Mouse (Mus musculus) heart, embryonic 11.5 days (tissue): ENCODE data around the gene Tulp1. TPM values are rescaled to one million over a fixed set of nuclear protein-coding genes. Genes with fewer than 3 reads are reported as not detected.

Source experiments
- ATAC-seq: fragments of 200-750 bp; cut with Nextera tagmentation; replicated peaks from 2 replicates; pipeline ENCODE4 v1.8.0; 2017; ENCODE audit warnings: moderate library complexity; ENCODE audit not compliant: insufficient number of reproducible peaks, low FRiP score, low TSS enrichment
- H3K27ac ChIP-seq: fragments of 300-500 bp; sonication (generic); 2 replicates; pipeline ENCODE4 v1.5.1; 2014; ENCODE audit warnings: mild to moderate bottlenecking, low read depth, low read length
- H3K27me3 ChIP-seq: fragments of 300-500 bp; sonication (generic); 2 replicates; pipeline ENCODE4 v1.6.1; 2014; ENCODE audit warnings: mild to moderate bottlenecking, low read length, mixed read lengths; ENCODE audit not compliant: control insufficient read depth, insufficient read depth
- H3K36me3 ChIP-seq: fragments of 300-500 bp; sonication (generic); 2 replicates; pipeline ENCODE4 v1.6.1; 2014; ENCODE audit warnings: mild to moderate bottlenecking, low read length, moderate library complexity, mixed read lengths; ENCODE audit not compliant: control insufficient read depth, insufficient read depth
- H3K4me1 ChIP-seq: fragments of 300-500 bp; sonication (generic); 2 replicates; pipeline ENCODE4 v1.6.1; 2014; ENCODE audit warnings: low read length; ENCODE audit not compliant: control insufficient read depth, insufficient read depth
- H3K4me2 ChIP-seq: fragments of 300-500 bp; sonication (generic); 2 replicates; pipeline ENCODE4 v1.6.1; 2014; ENCODE audit warnings: mild to moderate bottlenecking, moderate library complexity
- H3K4me3 ChIP-seq: fragments of 300-500 bp; sonication (generic); 2 replicates; pipeline ENCODE4 v1.5.1; 2014; ENCODE audit warnings: low read depth, low read length
- H3K9ac ChIP-seq: fragments of 300-500 bp; sonication (generic); 2 replicates; pipeline ENCODE4 v1.6.1; 2014; ENCODE audit warnings: mild to moderate bottlenecking, low read depth, low read length, moderate library complexity
- H3K9me3 ChIP-seq: fragments of 300-500 bp; sonication (generic); replicated peaks from 2 replicates; pipeline ENCODE4 v1.6.1; 2016; ENCODE audit warnings: low read length; ENCODE audit not compliant: control insufficient read depth
- WGBS: fragments of 180-500 bp; shearing (Covaris S2); extraction: QIAGEN DNeasy Blood & Tissue Kit; methylation state at CpG from one replicate; pipeline ENCODE4 v1.1.7; 2014; ENCODE audit not compliant: insufficient replicate concordance; 5-methylcytosine and 5-hydroxymethylcytosine counted together
- polyA plus RNA-seq: library from polyadenylated mRNA; unstranded; fragments of >200 nt; fragmentation: Nextera tagmentation; extraction: Ambion mirVana; gene quantifications from 2 replicates; pipeline ENCODE4 v1.2.1, GENCODE M21; 2014

Tulp1 gene
- polyA plus RNA-seq, 1 experiment from 2014 or later, result 2.9 TPM

GRCm38 (mm10) chr17:28374494-28374893 lies 9.5 kb upstream of the Tulp1 start:
- no peaks in the 10 kb centered on the region; the same call in 1 of the 2 replicates for H3K4me1 ChIP-seq
- H3K4me3 ChIP-seq, result no peak overlapping the region
- 15% methylated on average over 16 of the region's 16 CpGs for WGBS
- ATAC-seq, result no peak
- H3K9ac ChIP-seq, result no peak overlapping the region
- no peaks in the 10 kb centered on the region for H3K9me3 ChIP-seq
- peaks cover 26% of the 10 kb centered on the region for H3K27me3 ChIP-seq
- H3K36me3 ChIP-seq, result no peaks in the 10 kb centered on the region
- H3K27ac ChIP-seq, result no peak overlapping the region
- peak overlapping the region; percentile 1; the same call in 1 of the 2 replicates for H3K4me2 ChIP-seq

GRCm38 (mm10) chr17:28373821-28374220 lies 8.8 kb upstream of the Tulp1 start:
- Histone ChIP-seq H3K27me3 (peaks cover 26% of the 10 kb centered on the region), H3K4me1 (no peaks in the 10 kb centered on the region; the same call in 1 of the 2 replicates), H3K9me3 (no peaks in the 10 kb centered on the region), H3K4me3 (no peak overlapping the region), H3K27ac (no peak overlapping the region), H3K9ac (no peak overlapping the region), H3K4me2 (no peak overlapping the region), H3K36me3 (no peaks in the 10 kb centered on the region)
- WGBS, result 17% methylated on average over 10 of the region's 10 CpGs
- ATAC-seq, result no peak

- H3K27ac ChIP-seq, result no peak overlapping the region
- no peak overlapping the region for H3K4me3 ChIP-seq
- no peak overlapping the region for H3K4me2 ChIP-seq
- H3K9me3 ChIP-seq, result no peaks in the 10 kb centered on the region
- ATAC-seq, result no peak
- 57% methylated on average over 1 of the region's 1 CpGs for WGBS
- H3K27me3 ChIP-seq, result peaks cover 26% of the 10 kb centered on the region
- no peaks in the 10 kb centered on the region; the same call in 1 of the 2 replicates for H3K4me1 ChIP-seq
- H3K9ac ChIP-seq, result no peak overlapping the region
- no peaks in the 10 kb centered on the region for H3K36me3 ChIP-seq
Observed at GRCm38 (mm10) chr17:28371941-28372340, 6.9 kb upstream of the Tulp1 start.

GRCm38 (mm10) chr17:28371286-28371685 lies 6.3 kb upstream of the Tulp1 start:
- no peak for ATAC-seq
- WGBS, result 69% methylated on average over 2 of the region's 2 CpGs

GRCm38 (mm10) chr17:28369056-28369455 lies 4.0 kb upstream of the Tulp1 start:
- Histone ChIP-seq H3K36me3 (no peaks in the 10 kb centered on the region), H3K9ac (no peak overlapping the region), H3K27me3 (peaks cover 24% of the 10 kb centered on the region), H3K9me3 (no peaks in the 10 kb centered on the region), H3K4me3 (no peak overlapping the region), H3K27ac (no peak overlapping the region), H3K4me1 (peaks cover 9% of the 10 kb centered on the region), H3K4me2 (no peak overlapping the region)
- 59% methylated on average over 5 of the region's 5 CpGs for WGBS
- ATAC-seq, result 0 out of 2 replicates have a peak, but pooled peaks have one; percentile 18

More at GRCm38 (mm10) chr17:28371286-28371685, 6.3 kb upstream of the Tulp1 start:
- Histone ChIP-seq H3K9ac (no peak overlapping the region), H3K36me3 (no peaks in the 10 kb centered on the region), H3K27me3 (peaks cover 26% of the 10 kb centered on the region), H3K4me2 (no peak overlapping the region), H3K27ac (no peak overlapping the region), H3K4me1 (no peaks in the 10 kb centered on the region; the same call in 1 of the 2 replicates), H3K4me3 (no peak overlapping the region), H3K9me3 (no peaks in the 10 kb centered on the region)

- 5% methylated on average over 13 of the region's 13 CpGs for WGBS
- H3K27ac ChIP-seq, result no peak overlapping the region
- peaks cover 25% of the 10 kb centered on the region for H3K27me3 ChIP-seq
- H3K36me3 ChIP-seq, result no peaks in the 10 kb centered on the region
- H3K4me3 ChIP-seq, result no peak overlapping the region
- ATAC-seq, result no peak
- peaks cover 15% of the 10 kb centered on the region for H3K4me1 ChIP-seq
- H3K9me3 ChIP-seq, result no peaks in the 10 kb centered on the region
- H3K4me2 ChIP-seq, result 0 out of 2 replicates have a peak overlapping the region, but pooled peaks have one; percentile 10
- H3K9ac ChIP-seq, result no peak overlapping the region
Observed at GRCm38 (mm10) chr17:28368449-28368848, 3.4 kb upstream of the Tulp1 start.

GRCm38 (mm10) chr17:28363507-28363906 lies 1.5 kb downstream of the Tulp1 start:
- Histone ChIP-seq H3K4me2 (peak overlapping the region; percentile 74), H3K4me3 (peak overlapping the region; percentile 46), H3K9ac (peak overlapping the region; percentile 66; the same call in 1 of the 2 replicates), H3K27me3 (peaks cover 63% of the 10 kb centered on the region), H3K4me1 (peaks cover 19% of the 10 kb centered on the region), H3K9me3 (no peaks in the 10 kb centered on the region), H3K27ac (no peak overlapping the region), H3K36me3 (no peaks in the 10 kb centered on the region)
- no peak for ATAC-seq
- WGBS, result 8% methylated on average over 6 of the region's 6 CpGs

- H3K27me3 ChIP-seq, result peaks cover 68% of the 10 kb centered on the region
- peak overlapping the region; percentile 74 for H3K4me2 ChIP-seq
- peak overlapping the region; percentile 46 for H3K4me3 ChIP-seq
- no peak overlapping the region for H3K27ac ChIP-seq
- no peaks in the 10 kb centered on the region for H3K9me3 ChIP-seq
- 2% methylated on average over 25 of the region's 25 CpGs for WGBS
- peaks cover 22% of the 10 kb centered on the region for H3K4me1 ChIP-seq
- ATAC-seq, result no peak
- no peaks in the 10 kb centered on the region for H3K36me3 ChIP-seq
- peak overlapping the region; percentile 66 for H3K9ac ChIP-seq
Observed at GRCm38 (mm10) chr17:28362653-28363292, 2.2 kb downstream of the Tulp1 start.
